Mouse (Mus musculus): ENCODE results near the gene Hspb8. TPM values are rescaled to one million over a fixed set of nuclear protein-coding genes. Genes with fewer than 3 reads are reported as not detected.

Gene Hspb8
- total and polyA plus RNA-seq, 2 experiments from 2014 or later = 26.9 to 102 TPM

DNA sequence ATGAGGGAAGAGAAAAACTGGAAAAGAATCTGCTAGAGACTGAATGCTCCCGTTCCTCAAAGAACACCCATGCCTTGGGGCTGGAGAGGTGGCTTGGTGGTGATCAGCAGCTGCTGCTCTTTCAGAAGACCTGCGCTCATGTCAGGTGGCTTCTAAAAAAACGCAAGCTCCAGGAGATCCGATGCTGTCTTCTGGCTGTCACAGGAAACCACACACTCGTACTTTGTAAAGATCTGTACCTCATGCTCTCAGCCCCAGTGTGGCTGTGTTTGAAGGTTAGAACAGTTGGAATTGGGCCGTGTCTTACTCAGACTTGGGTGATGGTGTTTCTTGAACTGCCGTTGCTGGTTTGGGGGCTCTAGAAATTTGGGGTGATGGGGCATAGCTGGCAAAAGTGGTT lies 42.3 kb downstream of the Hspb8 start:
- DNase-seq (ENCODE audit: low spot score) = no peak
- no peak for ATAC-seq (ENCODE audit: insufficient read depth, low read depth)
- H3K27ac ChIP-seq (ENCODE audit: low read depth) = no peak overlapping the region; the same call in 1 of the 2 replicates
- no peaks in the 10 kb centered on the region for H3K27me3 ChIP-seq (ENCODE audit: control insufficient read depth, insufficient read depth, low read length)
- H3K9me3 ChIP-seq (replicated peaks; ENCODE audit: control insufficient read depth, low read length) = no peaks in the 10 kb centered on the region
- H3K4me3 ChIP-seq (ENCODE audit: low read depth, low read length) = no peak overlapping the region
- H3K36me3 ChIP-seq (replicated peaks; ENCODE audit: control insufficient read depth, insufficient read depth, low read length) = no peaks in the 10 kb centered on the region
- TF ChIP-seq EP300 (IDR thresholded peaks at IDR 0.05; ENCODE audit: low read depth) (no peak), CTCF (IDR thresholded peaks at IDR 0.05; ENCODE audit: low read depth) (no peak)
- no peak overlapping the region; the same call in 1 of the 2 replicates for H3K4me2 ChIP-seq (ENCODE audit: low read depth, low read length)
- 80% methylated on average over 7 of the region's 7 CpGs for WGBS
- H3K9ac ChIP-seq (replicated peaks; ENCODE audit: low read depth, low read length) = no peak overlapping the region
- no peaks in the 10 kb centered on the region for H3K4me1 ChIP-seq (ENCODE audit: control insufficient read depth, insufficient read depth)

DNA sequence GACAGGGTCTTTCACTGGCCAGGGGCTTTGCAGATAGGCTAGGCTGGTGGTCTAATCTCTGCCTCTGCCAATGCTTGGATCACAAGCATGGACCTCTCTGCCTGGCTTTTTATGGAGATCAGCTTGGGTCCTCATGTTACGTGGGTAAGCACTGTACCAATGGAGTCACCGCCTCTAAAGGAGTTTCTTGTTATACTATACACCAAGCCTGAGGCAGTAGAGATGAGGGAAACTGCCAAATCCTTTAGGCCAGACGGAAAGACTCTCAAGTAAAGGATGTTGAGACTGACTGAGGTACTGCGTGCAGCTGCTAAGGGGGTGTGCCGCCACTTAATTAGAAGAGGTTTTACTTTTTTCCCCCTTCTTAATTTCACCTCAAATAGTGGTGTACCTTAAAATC lies 43.8 kb downstream of the Hspb8 start:
- Histone ChIP-seq H3K4me3 (ENCODE audit: low read depth, low read length) (no peak overlapping the region), H3K4me2 (ENCODE audit: low read depth, low read length) (no peak overlapping the region), H3K9me3 (replicated peaks; ENCODE audit: control insufficient read depth, low read length) (no peaks in the 10 kb centered on the region), H3K9ac (replicated peaks; ENCODE audit: low read depth, low read length) (no peak overlapping the region), H3K27ac (ENCODE audit: low read depth) (no peak overlapping the region), H3K36me3 (replicated peaks; ENCODE audit: control insufficient read depth, insufficient read depth, low read length) (no peaks in the 10 kb centered on the region), H3K4me1 (ENCODE audit: control insufficient read depth, insufficient read depth) (no peaks in the 10 kb centered on the region), H3K27me3 (ENCODE audit: control insufficient read depth, insufficient read depth, low read length) (no peaks in the 10 kb centered on the region)
- ATAC-seq (ENCODE audit: insufficient read depth, low read depth) (no peak), DNase-seq (ENCODE audit: low spot score) (no peak)
- 69% methylated on average over 5 of the region's 5 CpGs for WGBS
- TF ChIP-seq EP300 (IDR thresholded peaks at IDR 0.05; ENCODE audit: low read depth) = no peak
- no peak for TF ChIP-seq CTCF (IDR thresholded peaks at IDR 0.05; ENCODE audit: low read depth)

DNA sequence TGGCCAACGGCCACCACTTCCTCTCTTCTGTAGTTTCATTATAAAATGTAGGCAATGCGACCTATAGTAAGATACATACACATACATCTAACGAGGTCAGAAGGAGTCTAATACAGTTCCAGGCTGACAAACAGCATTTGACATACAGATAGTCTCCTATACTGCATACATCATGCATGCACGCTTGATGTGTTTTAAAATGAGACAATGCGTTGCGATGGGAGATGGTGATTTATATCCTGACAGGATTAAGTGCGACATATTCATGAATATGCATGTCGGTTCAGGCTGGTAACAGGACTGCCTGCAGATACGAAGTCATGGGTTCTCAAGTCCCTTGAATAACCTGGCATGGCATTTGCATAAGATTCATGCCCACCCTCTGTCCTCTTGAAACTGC lies 54.7 kb downstream of the Hspb8 start:
- WGBS = 81% methylated on average over 9 of the region's 9 CpGs
- TF ChIP-seq EP300 (IDR thresholded peaks at IDR 0.05; ENCODE audit: low read depth) (no peak), CTCF (IDR thresholded peaks at IDR 0.05; ENCODE audit: low read depth) (no peak)

DNA sequence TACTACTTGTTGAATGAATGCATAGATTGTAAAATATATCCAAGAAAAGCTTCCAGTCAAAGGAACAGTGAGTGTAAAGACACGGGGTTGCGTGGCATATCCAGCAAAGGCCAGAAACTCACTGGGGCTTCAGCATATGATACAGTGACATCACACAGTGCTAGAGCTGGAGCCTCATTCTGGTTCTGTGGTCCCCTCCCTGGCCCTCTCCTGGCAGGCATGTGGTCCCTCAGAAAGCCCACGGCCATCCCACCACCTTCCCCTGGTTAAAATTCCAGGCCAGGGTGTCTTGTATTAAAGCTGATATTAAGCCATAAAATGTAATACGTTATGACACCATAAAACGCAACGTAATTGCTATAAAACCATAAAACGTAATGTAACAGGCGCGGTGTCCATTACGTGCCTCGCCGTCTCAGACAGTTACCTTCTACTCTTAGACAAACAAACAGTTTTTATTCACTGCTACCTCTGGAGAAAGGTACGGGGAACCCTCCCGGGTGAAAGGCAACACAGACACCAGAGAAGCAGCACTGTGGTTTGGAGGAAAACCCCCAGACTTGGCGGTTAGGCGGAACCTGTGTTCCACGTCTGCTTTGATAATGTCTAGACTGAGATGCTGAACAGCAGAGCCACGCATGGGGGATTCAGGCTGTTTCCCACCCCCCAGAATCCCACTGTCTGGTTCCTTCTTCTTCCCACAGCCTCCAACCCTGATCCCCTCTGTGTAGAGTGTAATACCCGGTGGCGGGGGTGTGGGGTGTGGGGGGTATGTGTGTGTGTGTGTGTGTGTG lies 55.6 kb downstream of the Hspb8 start:
- DNase-seq (ENCODE audit: low spot score) (no peak), ATAC-seq (ENCODE audit: insufficient read depth, low read depth) (no peak)
- Histone ChIP-seq H3K27ac (ENCODE audit: low read depth) (no peak overlapping the region), H3K4me1 (ENCODE audit: control insufficient read depth, insufficient read depth) (no peaks in the 10 kb centered on the region), H3K9me3 (replicated peaks; ENCODE audit: control insufficient read depth, low read length) (no peaks in the 10 kb centered on the region; the same call in 1 of the 2 replicates), H3K4me2 (ENCODE audit: low read depth, low read length) (no peak overlapping the region), H3K9ac (replicated peaks; ENCODE audit: low read depth, low read length) (no peak overlapping the region), H3K36me3 (replicated peaks; ENCODE audit: control insufficient read depth, insufficient read depth, low read length) (no peaks in the 10 kb centered on the region), H3K4me3 (ENCODE audit: low read depth, low read length) (no peak overlapping the region), H3K27me3 (ENCODE audit: control insufficient read depth, insufficient read depth, low read length) (no peaks in the 10 kb centered on the region)
- TF ChIP-seq CTCF (IDR thresholded peaks at IDR 0.05; ENCODE audit: low read depth) (no peak), EP300 (IDR thresholded peaks at IDR 0.05; ENCODE audit: low read depth) (no peak)
- 82% methylated on average over 20 of the region's 20 CpGs for WGBS

More for the DNA sequence above, 54.7 kb downstream of the Hspb8 start:
- DNase-seq (ENCODE audit: low spot score) (no peak), ATAC-seq (ENCODE audit: insufficient read depth, low read depth) (no peak)
- Histone ChIP-seq H3K4me1 (ENCODE audit: control insufficient read depth, insufficient read depth) (no peaks in the 10 kb centered on the region), H3K4me2 (ENCODE audit: low read depth, low read length) (no peak overlapping the region), H3K27ac (ENCODE audit: low read depth) (no peak overlapping the region), H3K9me3 (replicated peaks; ENCODE audit: control insufficient read depth, low read length) (no peaks in the 10 kb centered on the region; the same call in 1 of the 2 replicates), H3K27me3 (ENCODE audit: control insufficient read depth, insufficient read depth, low read length) (no peaks in the 10 kb centered on the region), H3K9ac (replicated peaks; ENCODE audit: low read depth, low read length) (no peak overlapping the region), H3K36me3 (replicated peaks; ENCODE audit: control insufficient read depth, insufficient read depth, low read length) (no peaks in the 10 kb centered on the region), H3K4me3 (ENCODE audit: low read depth, low read length) (no peak overlapping the region)

DNA sequence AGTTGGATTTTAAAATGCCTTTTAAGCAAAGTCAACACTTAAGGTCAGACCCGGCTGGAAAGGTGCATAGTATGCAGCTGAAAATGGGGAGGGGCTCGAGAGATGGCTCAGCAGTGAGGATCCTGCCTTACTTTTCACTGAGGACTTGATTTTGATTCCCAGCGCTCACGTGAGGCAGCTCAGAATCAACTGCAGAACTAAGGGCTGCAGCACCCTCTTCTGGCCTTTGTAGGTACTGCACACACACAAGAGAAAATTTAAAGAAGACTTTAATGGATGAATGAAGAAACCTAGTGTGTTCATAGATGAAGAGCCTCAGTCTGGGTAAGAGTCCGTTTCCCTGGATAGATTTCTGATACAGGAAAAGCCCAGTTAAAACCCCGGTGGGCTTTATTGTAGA lies 61.3 kb downstream of the Hspb8 start:
- TF ChIP-seq CTCF (IDR thresholded peaks at IDR 0.05; ENCODE audit: low read depth) (no peak), EP300 (IDR thresholded peaks at IDR 0.05; ENCODE audit: low read depth) (no peak)
- no peak overlapping the region for H3K9ac ChIP-seq (replicated peaks; ENCODE audit: low read depth, low read length)
- H3K4me3 ChIP-seq (ENCODE audit: low read depth, low read length) = no peak overlapping the region
- no peak overlapping the region for H3K4me2 ChIP-seq (ENCODE audit: low read depth, low read length)
- DNase-seq (ENCODE audit: low spot score) (no peak), ATAC-seq (ENCODE audit: insufficient read depth, low read depth) (no peak)
- no peaks in the 10 kb centered on the region for H3K4me1 ChIP-seq (ENCODE audit: control insufficient read depth, insufficient read depth)
- H3K36me3 ChIP-seq (replicated peaks; ENCODE audit: control insufficient read depth, insufficient read depth, low read length) = no peaks in the 10 kb centered on the region
- peaks cover 3% of the 10 kb centered on the region; the same call in 1 of the 2 replicates for H3K9me3 ChIP-seq (replicated peaks; ENCODE audit: control insufficient read depth, low read length)
- no peak overlapping the region for H3K27ac ChIP-seq (ENCODE audit: low read depth)
- 71% methylated on average over 6 of the region's 6 CpGs for WGBS
- no peaks in the 10 kb centered on the region for H3K27me3 ChIP-seq (ENCODE audit: control insufficient read depth, insufficient read depth, low read length)
